Mouse (Mus musculus) regulatory T cell (primary cell): ENCODE data around the gene Ppp1r12a.
"Not testable (repeated sequence)": the region's sequence is repeated elsewhere in the genome, so short reads cannot be mapped to it uniquely, and the experiment has no call there.

Experiments
- in situ Hi-C: fragments of 300-600 bp; cut with MboI, MseI; formaldehyde crosslinking; loops from one replicate; pipeline ENCODE4 v1.15.1; 2025; ENCODE audit warnings: high pct_unique_total_duplicates

Ppp1r12a gene

DNA sequence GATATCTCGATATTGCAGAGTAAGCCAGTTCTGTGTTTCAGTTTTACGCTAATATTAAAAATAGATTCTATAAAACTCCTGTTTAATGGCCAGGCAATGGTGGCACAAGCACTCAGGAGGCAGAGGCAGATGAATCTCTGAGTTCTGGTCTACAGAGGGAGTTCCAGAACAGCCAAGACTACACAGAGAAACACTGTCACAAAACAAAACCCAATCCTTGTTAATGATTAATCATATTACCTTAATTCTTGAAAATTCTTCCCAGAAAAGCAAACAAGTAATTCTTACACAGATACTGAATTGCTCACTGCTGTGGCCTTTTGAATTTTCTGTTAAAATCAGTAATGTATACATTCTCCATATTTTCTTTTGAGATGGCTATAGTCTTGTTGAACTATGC is 37.0 kb downstream of the Ppp1r12a start:
- in situ Hi-C loops: no loop called here

GRCm38 (mm10) chr10:108202126-108202525 is 40.1 kb downstream of the Ppp1r12a start:
- in situ Hi-C loops: no loop called here

DNA sequence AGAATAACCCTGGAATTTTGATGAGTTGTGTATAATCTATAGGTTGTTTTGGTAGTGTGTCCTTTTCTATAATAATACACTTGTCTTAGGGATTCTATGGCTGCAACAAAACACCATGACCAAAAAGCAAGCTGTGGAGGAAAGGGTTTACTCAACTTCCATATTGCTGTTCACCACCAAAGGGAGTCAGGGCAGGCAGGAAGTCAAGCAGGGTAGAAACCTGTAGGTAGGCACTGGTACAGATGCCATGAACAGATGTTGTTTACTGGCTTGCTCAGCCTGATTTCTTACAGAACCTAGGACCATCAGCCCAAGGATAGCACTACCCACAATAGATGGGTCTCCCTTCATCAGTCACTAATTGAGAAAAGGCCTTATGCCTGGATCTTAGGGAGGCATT is 41.4 kb downstream of the Ppp1r12a start:
- in situ Hi-C loops: no loop called here

DNA sequence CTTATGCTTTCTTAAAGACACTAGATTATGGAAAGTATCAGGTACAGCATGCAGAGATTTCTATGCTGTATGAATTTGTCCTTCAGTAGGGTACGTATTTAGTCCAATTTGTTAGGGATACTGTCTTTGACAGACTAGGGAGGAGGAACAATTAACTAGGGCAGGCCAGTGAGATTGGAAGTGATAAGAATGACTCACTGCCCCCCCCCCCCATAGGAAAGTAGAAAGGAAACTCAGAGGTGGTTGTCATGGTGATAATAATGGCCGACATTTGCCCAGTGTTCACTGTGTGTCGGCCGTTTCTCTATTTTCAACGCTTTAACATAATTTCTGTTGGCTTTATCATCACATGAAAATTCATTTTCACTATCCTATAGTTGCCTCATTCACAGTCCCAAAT is 47.4 kb downstream of the Ppp1r12a start:
- in situ Hi-C loops: no loop called here

DNA sequence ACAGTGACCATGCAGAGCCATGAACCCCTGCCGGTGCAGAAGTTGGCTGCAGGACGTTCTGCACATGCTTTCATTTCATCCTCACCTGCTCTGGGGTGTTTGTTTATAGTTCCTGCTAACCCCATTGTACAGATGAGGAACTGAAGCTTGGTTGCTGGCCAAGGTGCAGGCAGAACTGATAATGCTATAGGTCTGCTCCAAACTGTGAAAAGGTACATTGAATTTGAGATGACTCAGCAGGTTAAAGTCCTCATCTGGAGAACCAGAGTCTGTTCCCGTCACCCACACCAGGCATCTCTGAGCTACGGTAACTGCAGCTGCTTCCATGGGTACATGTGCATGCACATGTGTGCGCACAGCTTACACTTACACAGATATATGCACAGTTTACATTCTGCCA is 62.4 kb downstream of the Ppp1r12a start:
- in situ Hi-C loops: no loop called here

DNA sequence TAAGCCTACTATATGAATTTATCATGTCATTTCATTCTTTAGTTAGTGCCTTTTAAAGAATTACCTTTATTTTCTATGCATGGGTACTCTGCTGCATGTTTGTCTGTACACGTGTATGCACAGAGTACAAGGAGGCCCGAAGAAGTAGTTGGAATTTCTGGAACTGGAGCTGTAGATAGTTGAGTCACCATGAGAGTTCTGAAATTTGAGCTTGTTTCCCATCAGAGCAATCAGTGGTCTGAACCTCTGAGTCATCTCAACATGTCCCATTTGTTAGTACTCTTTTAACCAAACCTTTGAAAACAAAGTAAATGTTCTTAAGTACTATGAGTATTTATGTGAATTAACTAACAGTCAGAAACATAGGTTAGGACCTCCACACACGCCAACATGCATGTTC is 75.1 kb downstream of the Ppp1r12a start:
- in situ Hi-C loops: no loop called here

GRCm38 (mm10) chr10:108239061-108239460 is 77.1 kb downstream of the Ppp1r12a start:
- in situ Hi-C loops: no loop called here

- in situ Hi-C loops: no loop called here
Measured at GRCm38 (mm10) chr10:108250710-108251109, 88.7 kb downstream of the Ppp1r12a start.

DNA sequence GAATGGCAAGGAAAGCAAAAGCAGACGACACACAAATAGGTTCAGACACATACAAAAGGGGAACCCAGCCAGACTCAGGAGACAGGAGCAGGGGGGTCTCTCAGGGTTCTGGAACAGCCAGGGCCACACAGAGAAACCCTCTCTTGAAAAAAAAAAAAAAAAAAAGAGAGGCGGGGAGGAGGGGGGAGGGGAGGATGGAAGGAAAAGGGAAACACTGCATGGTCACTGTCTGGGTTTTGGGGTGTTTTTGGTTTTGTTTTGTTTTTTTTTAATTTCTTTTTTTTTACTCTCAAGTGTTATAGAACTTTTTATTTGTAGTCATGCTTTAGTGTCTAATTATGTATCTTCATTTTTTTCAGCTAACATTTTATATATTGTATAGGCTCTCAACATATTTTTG is 89.2 kb downstream of the Ppp1r12a start:
- in situ Hi-C loops: no loop called here

GRCm38 (mm10) chr10:108255812-108256376 is 93.9 kb downstream of the Ppp1r12a start:
- in situ Hi-C loops: no loop called here

- in situ Hi-C loops: no loop called here
Measured at GRCm38 (mm10) chr10:108260931-108261330, 98.9 kb downstream of the Ppp1r12a start.

DNA sequence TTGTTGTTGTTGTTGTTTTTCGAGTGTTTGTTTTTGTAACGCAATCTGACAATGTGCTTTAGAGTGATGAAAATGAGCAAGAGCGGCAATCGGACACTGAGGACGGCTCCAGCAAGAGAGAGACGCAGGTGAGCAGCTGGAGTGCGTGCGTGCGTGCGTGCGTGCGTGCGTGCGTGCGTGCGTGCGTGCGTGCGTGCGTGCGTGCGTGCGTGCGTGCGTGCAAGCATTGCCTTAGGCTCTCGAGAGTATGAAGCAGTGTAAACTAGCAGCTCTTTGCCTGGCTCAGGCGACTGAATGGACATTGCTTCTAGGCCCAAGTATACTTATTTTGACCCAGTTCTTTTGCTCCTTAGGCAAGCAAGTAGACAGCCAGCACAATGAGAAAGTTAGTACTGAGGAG is 102.6 kb downstream of the Ppp1r12a start:
- in situ Hi-C loops: no loop called here

- in situ Hi-C loops: no loop called here
Measured at GRCm38 (mm10) chr10:108271201-108271600, 109.2 kb downstream of the Ppp1r12a start.

DNA sequence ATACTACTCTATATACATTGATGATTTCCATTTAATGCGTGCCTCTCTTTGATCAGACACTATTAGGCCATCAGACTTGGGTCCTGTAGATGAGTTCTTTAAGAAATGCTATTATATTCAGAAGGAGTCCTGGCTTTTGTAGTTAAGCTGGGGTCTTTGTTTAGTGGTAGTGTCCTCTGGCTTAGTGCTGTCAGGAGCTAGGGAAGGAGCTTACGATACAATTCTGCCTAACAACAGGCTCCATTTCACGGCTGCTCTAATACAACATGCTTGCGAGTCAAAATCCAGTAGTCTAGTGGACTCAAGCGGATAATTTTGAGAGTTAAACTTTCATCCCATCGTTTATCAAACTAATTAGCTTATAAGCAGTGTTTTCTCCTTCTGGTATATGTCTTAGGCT is 114.7 kb downstream of the Ppp1r12a start:
- in situ Hi-C loops: no loop called here

DNA sequence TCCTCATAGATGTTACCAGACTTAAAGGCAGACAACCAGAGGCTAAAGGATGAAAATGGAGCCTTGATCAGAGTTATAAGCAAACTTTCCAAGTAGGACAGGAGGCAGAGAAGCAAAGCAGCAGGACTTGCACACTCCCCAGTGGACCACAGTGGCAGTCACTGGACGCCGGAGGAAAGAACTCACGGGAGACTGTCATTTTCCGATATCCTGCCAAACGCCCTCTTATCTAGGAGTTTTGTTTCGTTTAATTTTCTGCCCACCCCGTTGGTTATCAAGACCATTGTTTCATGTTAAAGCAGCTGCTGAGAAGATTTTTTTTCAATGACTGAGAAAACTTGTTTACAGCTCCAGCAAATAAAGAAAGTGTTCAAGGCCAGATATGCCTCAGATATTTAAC is 115.2 kb downstream of the Ppp1r12a start:
- in situ Hi-C loops: no loop called here

GRCm38 (mm10) chr10:108281099-108281498 is 119.1 kb downstream of the Ppp1r12a start:
- in situ Hi-C loops: not testable (repeated sequence)

GRCm38 (mm10) chr10:108282351-108282750 is 120.4 kb downstream of the Ppp1r12a start:
- in situ Hi-C loops: no loop called here

DNA sequence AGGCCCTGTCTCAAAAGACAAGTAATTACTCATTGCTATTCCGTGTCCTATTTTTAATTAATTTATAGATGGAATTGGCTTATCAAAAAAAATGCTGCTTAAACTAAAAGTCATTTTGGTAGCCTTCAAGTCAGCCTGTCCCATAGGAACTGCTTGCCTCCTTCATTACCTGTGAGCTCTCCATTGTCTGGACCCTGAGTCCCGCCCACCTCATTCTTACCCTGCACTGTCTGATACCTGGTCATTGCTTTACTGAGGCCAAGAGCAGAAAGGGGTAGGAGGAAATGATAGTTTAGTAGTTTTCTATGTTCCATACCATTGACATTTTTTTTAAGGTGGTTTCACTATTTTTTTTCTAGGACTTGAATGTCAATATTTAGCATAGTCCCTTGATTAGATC is 121.4 kb downstream of the Ppp1r12a start:
- in situ Hi-C loops: no loop called here

GRCm38 (mm10) chr10:108283837-108284236 is 121.8 kb downstream of the Ppp1r12a start:
- in situ Hi-C loops: no loop called here

DNA sequence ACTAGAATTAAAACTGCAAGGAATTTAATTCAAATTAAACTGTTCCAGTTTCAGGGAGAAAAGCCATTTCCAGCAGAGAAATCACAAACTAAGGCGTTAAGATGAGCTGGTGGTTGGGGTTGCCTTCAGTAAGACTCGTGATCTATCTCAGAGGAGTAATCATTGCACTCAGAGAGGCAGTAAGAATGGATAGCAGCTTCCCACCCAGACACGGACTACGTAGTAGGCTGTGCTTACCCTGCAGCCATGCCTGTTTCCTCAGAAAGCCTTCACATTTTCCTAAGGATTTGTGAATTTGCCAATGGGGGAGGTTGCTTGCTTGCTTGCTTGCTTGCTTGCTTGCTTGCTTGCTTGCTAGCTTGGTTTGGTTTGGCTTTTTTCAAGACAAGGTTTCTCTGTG is 122.5 kb downstream of the Ppp1r12a start:
- in situ Hi-C loops: no loop called here

- in situ Hi-C loops: no loop called here
Measured at GRCm38 (mm10) chr10:108284977-108285376, 123.0 kb downstream of the Ppp1r12a start.

DNA sequence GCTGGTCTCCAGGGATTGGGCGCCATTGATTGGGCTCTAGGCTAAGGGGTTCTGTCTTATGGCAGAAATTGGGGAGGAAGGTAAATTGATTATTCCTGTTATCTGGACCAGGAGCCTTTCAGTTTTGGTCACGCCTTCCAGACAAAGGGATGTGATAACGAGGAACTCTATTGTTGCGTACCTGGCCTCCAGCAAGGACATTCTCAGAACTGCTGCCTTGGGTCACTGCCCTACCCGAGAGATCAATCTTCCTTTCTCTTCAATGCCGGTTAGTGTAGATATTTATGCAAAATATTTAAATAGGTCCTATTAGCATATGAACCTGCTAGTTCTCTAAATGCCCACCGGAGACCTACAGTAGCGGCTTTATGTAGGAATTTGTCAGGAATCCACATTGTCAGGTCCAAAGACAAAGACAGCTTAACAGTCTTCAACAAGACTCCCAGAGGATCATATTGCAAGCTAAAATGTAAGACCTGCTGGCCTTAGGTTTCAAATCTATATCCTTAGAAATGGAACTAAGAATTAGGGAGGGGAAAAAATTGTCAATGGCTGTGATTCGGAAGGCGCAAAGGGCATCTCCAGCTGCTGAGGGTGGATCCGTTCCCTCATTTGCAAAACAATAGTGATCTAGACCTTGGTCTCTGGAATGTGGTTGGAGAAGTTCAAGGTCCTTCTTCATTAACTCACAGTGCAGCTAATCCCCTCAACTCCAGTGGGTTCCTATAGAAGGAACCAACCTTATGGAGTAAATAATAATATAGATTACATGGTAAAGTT is 124.9 kb downstream of the Ppp1r12a start:
- in situ Hi-C loops: no loop called here

DNA sequence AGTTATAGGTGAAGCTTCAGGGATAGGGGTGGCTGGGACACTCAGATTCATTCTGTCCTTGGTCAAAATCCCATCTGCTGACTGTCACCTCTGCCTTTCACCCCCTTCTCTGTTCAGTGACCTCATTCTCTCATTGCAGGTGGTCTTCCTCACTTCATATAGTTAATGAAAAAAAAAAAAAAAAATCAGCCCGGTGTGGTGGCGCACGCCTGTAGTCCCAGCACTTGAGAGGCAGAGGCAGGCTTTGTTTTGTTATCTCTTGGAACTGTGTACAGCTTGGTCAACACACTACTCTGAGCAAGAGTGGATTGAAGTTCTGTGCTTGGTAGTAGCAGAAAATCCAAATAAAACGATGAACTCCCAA is 125.4 kb downstream of the Ppp1r12a start:
- in situ Hi-C loops: no loop called here

DNA sequence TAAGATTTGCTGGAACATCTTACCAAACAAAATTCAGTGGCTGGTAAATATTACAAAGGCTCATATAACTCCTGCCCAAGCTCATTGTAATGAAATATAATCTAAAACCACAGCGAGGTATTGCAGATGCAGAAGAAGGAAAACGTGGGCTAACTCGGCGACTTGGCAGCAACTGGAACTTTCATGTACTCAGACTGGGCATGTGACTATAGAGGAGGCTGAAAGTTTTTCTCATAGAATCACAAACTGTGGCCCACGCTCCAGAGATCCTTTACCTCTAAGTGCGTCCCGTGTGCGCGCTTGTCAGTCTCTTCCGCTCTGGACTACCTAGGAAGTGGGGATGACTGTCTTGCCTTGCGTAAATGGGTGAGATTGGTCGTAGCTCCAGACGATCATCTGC is 128.1 kb downstream of the Ppp1r12a start:
- in situ Hi-C loops: no loop called here
